Mouse (Mus musculus) ES-E14 (cell line): ENCODE measurements at regions not wholly inside any gene's neighbourhood (a gene's known extent, or its start where the extent isn't known, plus 50 kb on each side); places are given as distances from the start of the nearest gene placed in this dataset.

Source experiments
- DNase-seq: peaks from one replicate; pipeline ENCODE4 v3.0.0-alpha.2; 2013; ENCODE audit warnings: low read depth, low spot score
- H3K27ac ChIP-seq: 2 replicates; pipeline ENCODE4 v1.5.1; 2012; ENCODE audit warnings: low read depth, mild to moderate bottlenecking, low read length, moderate library complexity, mixed read lengths; ENCODE audit not compliant: poor library complexity, insufficient read depth, severe bottlenecking
- H3K36me3 ChIP-seq: 2 replicates; pipeline ENCODE4 v1.6.1; 2012; ENCODE audit warnings: mild to moderate bottlenecking, low read length, moderate library complexity, mixed read lengths; ENCODE audit not compliant: control insufficient read depth, poor library complexity, insufficient read depth, severe bottlenecking
- H3K4me1 ChIP-seq, 2 experiments: fragments of 150-350 bp in 1 of 2; sonication (generic) in 1 of 2; 2 replicates each; pipeline ENCODE4 v1.6.1; 2012; ENCODE audit warnings: low read length in 2 of 2, mild to moderate bottlenecking in 1 of 2, mixed read lengths in 1 of 2; ENCODE audit not compliant: control insufficient read depth in 2 of 2, insufficient read depth in 2 of 2, poor library complexity in 1 of 2
- H3K4me3 ChIP-seq, 2 experiments: fragments of 150-350 bp in 1 of 2; sonication (generic) in 1 of 2; 2 replicates each; pipeline ENCODE4 v1.5.1; 2012; ENCODE audit warnings: low read length in 2 of 2, low read depth in 1 of 2, mild to moderate bottlenecking in 1 of 2, mixed read lengths in 1 of 2; ENCODE audit not compliant: insufficient read depth in 1 of 2, poor library complexity in 1 of 2, severe bottlenecking in 1 of 2
- H3K9ac ChIP-seq: 2 replicates; pipeline ENCODE4 v1.6.1; 2012; ENCODE audit warnings: low read depth, mild to moderate bottlenecking, low read length, mixed read lengths; ENCODE audit not compliant: poor library complexity, insufficient read depth, severe bottlenecking
- H3K9me3 ChIP-seq: fragments of 150-350 bp; sonication (generic); 2 replicates; pipeline ENCODE4 v1.6.1; 2012; ENCODE audit warnings: low read depth, mild to moderate bottlenecking, low read length; ENCODE audit not compliant: control insufficient read depth, insufficient read depth
- CHD2 ChIP-seq: IDR thresholded peaks from 2 replicates; pipeline ENCODE4 v1.6.1; 2014; ENCODE audit warnings: mild to moderate bottlenecking, low read depth, low read length, inconsistent platforms
- HCFC1 ChIP-seq: IDR thresholded peaks from 2 replicates; pipeline ENCODE4 v1.6.1; 2012; ENCODE audit warnings: low read length, inconsistent platforms, borderline replicate concordance; ENCODE audit not compliant: insufficient read depth
- MAFK ChIP-seq: IDR thresholded peaks from 2 replicates; pipeline ENCODE4 v1.6.1; 2014; ENCODE audit warnings: mild to moderate bottlenecking, low read depth, low read length, inconsistent platforms; ENCODE audit not compliant: insufficient read depth
- ZC3H11A ChIP-seq: IDR thresholded peaks from 2 replicates; pipeline ENCODE4 v1.6.1; 2012; ENCODE audit warnings: low read depth, mild to moderate bottlenecking, inconsistent platforms, low read length, borderline replicate concordance
- ZNF384 ChIP-seq: IDR thresholded peaks from 2 replicates; pipeline ENCODE4 v1.6.1; 2012; ENCODE audit warnings: low read depth, low read length, inconsistent platforms
- in situ Hi-C, 2 experiments: fragments of 600-800 bp; cut with MboI; formaldehyde crosslinking; loops; one replicate each; pipeline ENCODE4 v1.15.1; 2025; ENCODE audit warnings: low sequenced_read_pairs in 2 of 2, inconsistent platforms in 1 of 2; ENCODE audit not compliant: unreplicated experiment in 2 of 2

- H3K36me3 ChIP-seq, result no peaks in the 10 kb centered on the region
Observed at GRCm38 (mm10) chr10:24995751-24996150, 68.5 kb upstream of the Arg1 start.

GRCm38 (mm10) chr10:24989965-24990653, 62.8 kb upstream of the Arg1 start:
- no peak for DNase-seq
- no peaks in the 10 kb centered on the region for H3K9me3 ChIP-seq
- no peak overlapping the region for H3K27ac ChIP-seq
- H3K4me1 ChIP-seq, result no peaks in the 10 kb centered on the region
- no peak for TF ChIP-seq HCFC1
- TF ChIP-seq ZNF384, result no peak
- TF ChIP-seq ZC3H11A, result no peak
- TF ChIP-seq CHD2, result no peak
- no peak for TF ChIP-seq MAFK
- H3K36me3 ChIP-seq, result no peaks in the 10 kb centered on the region
- H3K4me3 ChIP-seq, result no peak overlapping the region
- no peak overlapping the region for H3K9ac ChIP-seq
- in situ Hi-C loops, result no loop called here

More at GRCm38 (mm10) chr10:24995751-24996150, 68.5 kb upstream of the Arg1 start:
- no peak for DNase-seq
- in situ Hi-C loops, result no loop called here
- H3K9me3 ChIP-seq, result no peaks in the 10 kb centered on the region
- no peak for TF ChIP-seq HCFC1
- H3K9ac ChIP-seq, result no peak overlapping the region
- peaks cover 0 to 2% of the 10 kb centered on the region in 2 experiments; a peak in 1 of 4 replicates for H3K4me1 ChIP-seq
- H3K4me3 ChIP-seq, result no peak overlapping the region
- H3K27ac ChIP-seq, result no peak overlapping the region

GRCm38 (mm10) chr10:24984801-24985200, 57.5 kb upstream of the Arg1 start:
- Histone ChIP-seq H3K9ac (no peak overlapping the region), H3K4me1 (no peaks in the 10 kb centered on the region)
- in situ Hi-C loops, result no loop called here

GRCm38 (mm10) chr10:24981763-24982162, 54.5 kb upstream of the Arg1 start:
- Histone ChIP-seq H3K4me3 (no peak overlapping the region), H3K27ac (no peak overlapping the region), H3K36me3 (no peaks in the 10 kb centered on the region), H3K9me3 (no peaks in the 10 kb centered on the region), H3K9ac (no peak overlapping the region), H3K4me1 (no peaks in the 10 kb centered on the region)
- TF ChIP-seq CHD2 (no peak), ZNF384 (no peak), HCFC1 (no peak), MAFK (no peak), ZC3H11A (no peak)
- DNase-seq, result no peak
- in situ Hi-C loops, result no loop called here

More at GRCm38 (mm10) chr10:24984801-24985200, 57.5 kb upstream of the Arg1 start:
- no peak for DNase-seq
- TF ChIP-seq CHD2 (no peak), HCFC1 (no peak), ZC3H11A (no peak), ZNF384 (no peak), MAFK (no peak)
- no peak overlapping the region for H3K4me3 ChIP-seq
- H3K36me3 ChIP-seq, result no peaks in the 10 kb centered on the region
- H3K9me3 ChIP-seq, result no peaks in the 10 kb centered on the region
- no peak overlapping the region for H3K27ac ChIP-seq
